Mouse (Mus musculus) neutrophil, adult 5-6 weeks (primary cell): ENCODE data around the gene Ugt1a7c. TPM values are rescaled to one million over a fixed set of nuclear protein-coding genes. Genes with fewer than 3 reads are reported as not detected.
"Not testable (repeated sequence)": the region's sequence is repeated elsewhere in the genome, so short reads cannot be mapped to it uniquely, and the experiment has no call there.

Source experiments
- ATAC-seq: fragments of 151-379, 151-347 bp; 2 replicates; pipeline ENCODE4 v1.8.0; 2017; ENCODE audit warnings: mild to moderate bottlenecking, moderate TSS enrichment; ENCODE audit not compliant: insufficient number of reproducible peaks, poor library complexity, low FRiP score, severe bottlenecking; ENCODE audit errors: extremely low read depth
- total RNA-seq: library from RNA; stranded (forward); fragments of 200-1000 nt; gene quantifications from 2 replicates; pipeline ENCODE4 v1.2.3, GENCODE M21; 2017

Gene Ugt1a7c
- total RNA-seq, 1 experiment from 2014 or later = 123 TPM

- ATAC-seq = no peak
These were observed 70.8 kb downstream of the Ugt1a7c start, which contains the start of gene Ugt1a5 for GRCm38 (mm10) chr1:88165711-88166110. Gene Ugt1a5, plus strand, starts transcription at chr1:88166012.

DNA sequence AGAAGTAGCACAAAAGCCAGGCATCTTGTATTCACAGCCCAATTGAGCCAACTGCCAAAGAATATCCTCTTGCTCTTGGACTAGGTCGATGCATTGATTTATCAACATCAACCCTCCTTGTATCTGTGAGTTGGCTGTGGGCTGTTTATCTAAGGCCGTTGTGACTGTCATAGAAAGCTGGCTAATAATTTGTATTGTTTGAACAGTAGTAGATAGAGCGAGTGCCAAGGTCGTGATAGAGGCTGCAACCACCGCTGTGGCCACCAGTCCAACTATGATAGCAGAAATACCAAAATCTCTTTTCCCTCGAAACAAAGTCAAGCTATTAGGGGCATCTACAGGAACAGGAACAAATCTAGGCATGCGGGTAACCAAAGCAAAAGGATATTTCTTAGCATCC lies 77.3 kb downstream of the Ugt1a7c start:
- not testable (repeated sequence) for ATAC-seq

DNA sequence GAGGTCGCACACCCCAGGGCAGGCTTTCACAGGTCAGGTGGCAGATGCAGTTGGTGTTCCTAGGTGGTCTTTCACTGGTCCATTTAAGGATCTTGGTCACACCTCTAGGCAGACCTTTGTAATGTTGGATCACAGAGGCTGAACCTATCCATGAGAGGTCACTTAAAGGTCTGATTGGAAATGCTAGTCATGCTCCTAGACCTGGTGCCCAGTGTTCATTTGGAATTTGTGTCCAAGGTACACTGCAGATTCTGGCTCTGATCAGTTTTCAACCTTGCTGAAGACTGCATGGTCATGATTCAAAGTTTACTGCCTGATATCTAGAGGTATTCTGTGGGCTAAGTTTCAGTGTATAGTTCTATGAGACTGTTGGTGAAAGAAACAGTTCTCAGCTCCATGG lies 84.8 kb downstream of the Ugt1a7c start:
- ATAC-seq = no peak

GRCm38 (mm10) chr1:88186325-88186935 lies 91.6 kb downstream of the Ugt1a7c start:
- ATAC-seq = no peak

DNA sequence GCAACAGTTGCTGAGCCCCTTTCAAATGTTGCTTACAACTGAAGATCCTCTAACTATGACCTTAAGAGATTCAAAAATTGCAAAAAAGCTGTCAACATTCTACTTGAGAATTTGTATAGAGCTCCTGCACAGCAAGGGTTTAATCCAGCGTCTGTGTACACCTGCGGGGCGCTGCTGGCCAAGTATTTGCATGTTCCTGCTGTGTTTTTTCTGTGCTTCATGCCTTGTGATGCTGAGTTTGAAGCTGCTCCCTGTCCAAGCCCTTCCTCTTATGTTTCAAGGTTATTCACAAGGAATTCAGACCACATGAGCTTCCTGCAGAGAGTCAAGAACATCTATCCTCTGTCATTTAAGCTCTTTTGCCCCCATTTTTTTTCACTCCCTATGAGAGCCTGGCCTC lies 97.3 kb downstream of the Ugt1a7c start:
- no peak for ATAC-seq

GRCm38 (mm10) chr1:88195687-88196086 lies 100.8 kb downstream of the Ugt1a7c start:
- no peak for ATAC-seq

DNA sequence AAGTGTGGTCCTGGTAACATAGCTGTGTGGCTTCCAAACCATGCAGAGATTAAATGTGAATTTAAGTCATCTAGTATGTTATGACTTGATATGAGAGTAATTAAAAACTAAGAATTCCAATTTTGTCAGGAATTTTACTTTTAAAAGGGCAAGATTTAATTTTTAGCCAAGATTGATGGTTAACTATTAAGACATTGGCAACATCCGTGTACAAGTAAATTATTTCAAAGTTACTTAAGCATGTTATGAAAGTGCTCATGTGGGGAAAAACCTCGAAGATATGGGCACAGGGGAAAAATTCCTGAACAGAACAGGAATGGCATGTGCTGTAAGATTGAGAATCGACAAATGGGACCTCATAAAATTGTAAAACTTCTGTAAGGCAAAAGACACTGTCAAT lies 102.6 kb downstream of the Ugt1a7c start:
- no peak for ATAC-seq

DNA sequence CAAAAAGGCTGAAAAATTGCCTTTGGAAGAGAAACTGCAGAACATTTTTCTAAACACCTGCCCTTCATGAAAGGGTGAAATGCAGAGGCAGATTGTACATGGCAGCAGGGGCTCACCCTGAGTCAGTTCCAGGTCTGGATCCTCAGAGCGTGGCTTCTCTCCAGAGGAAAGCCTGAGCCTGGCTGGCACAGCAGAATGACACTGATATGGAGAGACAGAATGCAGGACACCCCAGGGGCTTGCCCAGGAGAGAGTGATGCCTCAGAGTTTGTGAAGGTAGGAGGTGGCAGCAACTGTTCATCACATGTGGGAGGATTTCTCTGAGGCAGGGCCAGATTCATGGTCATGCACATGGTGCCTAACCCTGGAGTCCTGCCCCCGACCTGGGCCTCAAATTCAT lies 105.1 kb downstream of the Ugt1a7c start:
- no peak for ATAC-seq

DNA sequence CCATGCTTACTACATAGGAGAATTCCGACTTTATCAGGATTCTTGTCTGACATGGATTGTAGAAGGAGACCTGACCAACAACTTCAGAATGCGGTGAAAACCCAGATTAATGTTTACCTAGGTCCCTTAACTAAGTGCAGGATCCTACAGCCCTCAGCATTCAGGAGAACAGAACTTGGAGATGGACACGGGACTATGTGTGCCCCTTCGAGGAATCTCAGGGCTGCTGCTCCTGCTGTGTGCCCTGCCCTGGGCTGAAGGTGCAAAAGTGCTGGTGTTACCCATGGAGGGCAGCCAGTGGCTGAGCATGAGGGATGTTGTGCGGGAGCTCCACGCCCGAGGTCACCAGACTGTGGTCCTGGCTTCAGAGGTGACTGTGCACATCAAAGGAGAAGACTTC lies 105.6 kb downstream of the Ugt1a7c start, which contains the start of gene Ugt1a2:
TSS of gene Ugt1a2 (plus strand) at position 146 of the 400 bp plus-strand sequence.
- no peak for ATAC-seq

- ATAC-seq = no peak
These were observed 110.5 kb downstream of the Ugt1a7c start, which contains the start of gene Dnajb3 for GRCm38 (mm10) chr1:88205294-88205922. Gene Dnajb3, minus strand, starts transcription at chr1:88205782.

DNA sequence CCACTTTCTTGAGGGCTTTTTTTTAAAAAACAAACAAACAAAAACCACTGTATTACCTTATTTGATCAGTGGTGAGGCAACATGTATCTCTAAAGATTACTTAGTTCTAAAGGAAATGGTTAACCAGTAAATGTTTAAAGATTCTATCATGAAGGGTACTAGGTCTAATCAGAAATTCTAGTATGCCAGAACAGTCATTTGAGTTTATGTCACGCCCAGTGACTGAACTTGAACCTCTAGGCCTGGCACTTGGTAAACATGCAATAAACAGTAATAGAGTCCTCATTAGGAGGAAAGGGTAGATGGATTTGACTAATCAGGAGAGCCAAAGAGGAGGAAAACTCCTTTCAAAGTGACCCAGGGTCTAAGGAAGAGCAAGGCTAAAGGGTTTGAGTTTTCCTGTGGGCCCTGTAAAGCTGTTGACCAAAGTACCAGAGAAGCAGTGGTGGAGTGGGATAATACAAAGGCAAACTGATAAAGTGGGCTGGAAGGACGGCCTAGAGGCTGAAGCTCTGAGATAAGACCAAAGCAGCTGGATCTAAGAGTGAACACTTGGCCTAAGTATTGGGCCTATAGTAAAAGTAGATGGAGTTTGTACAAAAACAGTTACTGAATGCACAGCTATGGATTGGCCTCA lies 112.1 kb downstream of the Ugt1a7c start:
- no peak for ATAC-seq

GRCm38 (mm10) chr1:88211812-88212211 lies 117.0 kb downstream of the Ugt1a7c start, which contains the start of gene Ugt1a1:
Gene Ugt1a1, plus strand, starts transcription at chr1:88211959.
- ATAC-seq = peak; percentile 6; the same call in 1 of the 2 replicates

- 0 out of 2 replicates have a peak, but pooled peaks have one; percentile 11 for ATAC-seq
These were observed 117.6 kb downstream of the Ugt1a7c start for GRCm38 (mm10) chr1:88212341-88213045.

DNA sequence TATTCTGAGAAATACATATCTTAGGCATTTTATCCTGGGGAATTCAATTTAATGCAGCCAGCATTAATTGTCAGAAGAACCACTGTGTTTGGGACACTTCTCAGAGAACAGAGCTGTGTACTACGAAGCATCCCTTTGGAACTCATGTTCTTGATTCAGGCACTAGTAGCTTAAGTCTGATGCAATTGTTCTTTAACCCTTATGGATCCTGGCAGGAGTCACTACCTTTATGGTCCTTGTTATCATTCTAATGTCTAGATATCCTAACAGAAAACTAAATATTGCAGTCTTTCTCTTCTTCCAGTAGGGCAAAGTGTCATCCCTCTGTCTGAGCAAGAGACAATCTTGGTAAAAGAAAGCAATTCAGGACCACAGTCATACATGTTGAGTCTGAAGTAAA lies 118.2 kb downstream of the Ugt1a7c start:
- ATAC-seq = no peak

- ATAC-seq = peak; percentile 1; the same call in 1 of the 2 replicates
These were observed 119.1 kb downstream of the Ugt1a7c start for GRCm38 (mm10) chr1:88213766-88214461.

DNA sequence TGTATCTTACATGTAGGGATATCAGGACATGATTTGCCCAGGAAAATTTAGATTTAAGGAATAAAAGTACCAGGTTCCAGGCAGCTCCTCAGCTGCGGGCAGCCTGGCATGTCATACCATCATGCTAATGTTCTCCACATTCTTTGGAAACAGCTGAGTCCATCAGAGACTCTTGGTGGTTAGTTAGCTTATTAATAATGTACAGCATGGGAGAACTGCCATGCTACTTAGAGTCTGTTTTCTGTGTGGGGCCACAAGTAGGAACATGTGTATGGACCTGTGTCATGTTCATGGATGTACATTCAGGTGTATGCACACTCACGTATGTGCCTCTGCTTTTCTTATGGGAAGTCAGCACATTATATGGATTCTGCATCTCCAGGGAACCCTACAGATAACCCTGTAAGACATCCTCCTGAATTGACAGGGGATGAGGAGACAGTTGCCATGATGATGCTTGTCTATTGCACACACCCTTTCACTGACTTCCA lies 119.6 kb downstream of the Ugt1a7c start:
- no peak for ATAC-seq

DNA sequence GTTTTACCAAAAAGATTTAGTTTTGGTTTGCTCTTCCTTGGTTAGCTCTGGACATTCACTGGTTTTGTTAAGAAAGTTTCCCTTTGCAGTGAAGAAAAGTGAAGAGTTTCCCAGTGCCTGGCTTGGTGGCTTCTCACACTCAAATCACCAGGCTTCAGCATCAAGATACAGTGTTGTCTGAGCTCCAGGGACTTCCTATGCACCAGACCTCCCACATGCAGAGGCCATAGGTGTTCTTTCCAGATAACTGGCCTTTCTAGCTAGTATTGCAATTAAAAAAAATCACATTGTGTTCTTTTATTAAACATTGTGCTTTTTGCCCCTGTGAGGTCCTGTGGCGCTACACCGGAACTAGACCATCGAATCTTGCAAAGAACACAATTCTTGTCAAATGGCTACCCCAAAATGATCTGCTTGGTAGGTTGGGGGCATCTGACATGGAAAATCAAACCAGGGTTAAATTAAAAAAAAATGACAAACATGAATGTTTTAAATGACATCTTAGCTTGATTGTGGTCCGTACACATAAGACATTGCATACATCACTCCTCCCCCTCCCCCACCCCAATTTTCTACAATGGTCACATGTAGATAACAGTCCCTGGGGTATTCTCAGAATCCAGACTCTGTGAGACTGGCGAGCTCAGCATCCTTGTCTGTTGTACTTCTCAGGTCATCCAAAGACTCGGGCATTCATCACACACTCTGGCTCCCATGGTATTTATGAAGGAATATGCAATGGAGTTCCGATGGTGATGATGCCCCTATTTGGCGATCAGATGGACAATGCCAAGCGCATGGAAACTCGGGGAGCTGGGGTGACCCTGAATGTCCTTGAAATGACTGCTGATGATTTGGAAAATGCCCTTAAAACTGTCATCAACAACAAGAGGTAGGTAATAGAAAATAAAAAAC lies 120.9 kb downstream of the Ugt1a7c start:
- no peak for ATAC-seq

GRCm38 (mm10) chr1:88216551-88216950 lies 121.7 kb downstream of the Ugt1a7c start:
- no peak for ATAC-seq
